Mouse (Mus musculus) stomach, adult 2 months (tissue): Measurements from ENCODE around the gene Sirt6. TPM values are rescaled to one million over a fixed set of nuclear protein-coding genes. Genes with fewer than 3 reads are reported as not detected.

Experiments used
- polyA plus RNA-seq: library from polyadenylated mRNA; depleted of rRNA; stranded (reverse); fragments of >200 nt; gene quantifications from 2 replicates; pipeline ENCODE4 v1.2.3, GENCODE M21; 2012; rRNA removed

Sirt6 gene
- polyA plus RNA-seq = 18.8 and 22.3 TPM in 2 replicates

GRCm38 (mm10) chr10:81626994-81627835, at the start of gene Sirt6:
TSS of gene Sirt6 (minus strand) at chr10:81627797.

GRCm38 (mm10) chr10:81648803-81649775, 21.5 kb upstream of the Sirt6 start, which contains the start of gene Gm10778:
TSS of gene Gm10778 (plus strand) at chr10:81649059.

GRCm38 (mm10) chr10:81628390-81628789, 793 bp upstream of the Sirt6 start, which contains the start of gene Ankrd24:
TSS of gene Ankrd24 (plus strand) at chr10:81628540.

GRCm38 (mm10) chr10:81605974-81606751, 21.4 kb downstream of the Sirt6 start, which contains the start of gene BC025920:
TSS of gene BC025920 (plus strand) at chr10:81606270.

GRCm38 (mm10) chr10:81600738-81601203, 26.8 kb downstream of the Sirt6 start, which contains the start of gene Tle6:
TSS of gene Tle6 (minus strand) at chr10:81601073.

GRCm38 (mm10) chr10:81574081-81575056, 53.2 kb downstream of the Sirt6 start, which contains the start of gene Tle2:
TSS of gene Tle2 (plus strand) at chr10:81574561.

Other genes with a start within 250 kb of the Sirt6 start
- gene Fzr1, start 249.3 kb downstream of the Sirt6 start, polyA plus RNA-seq = 64.1 and 71.5 TPM in 2 replicates
- 57.2 and 82.1 TPM in 2 replicates for gene Dohh, start 243.4 kb downstream of the Sirt6 start, polyA plus RNA-seq
- gene Gm48551, start 243.3 kb downstream of the Sirt6 start, polyA plus RNA-seq = 0.54 and 0.88 TPM in 2 replicates
- gene Gm48552, start 238.8 kb downstream of the Sirt6 start, polyA plus RNA-seq = 1.4 and 1.7 TPM in 2 replicates
- 455 and 473 TPM in 2 replicates for gene Smim24, start 234.7 kb downstream of the Sirt6 start, polyA plus RNA-seq
- 27.0 and 33.0 TPM in 2 replicates for gene Nfic, start 172.2 kb downstream of the Sirt6 start, polyA plus RNA-seq
- gene Celf5, start 145.1 kb downstream of the Sirt6 start, polyA plus RNA-seq = 1.3 and 2.8 TPM in 2 replicates
- 147 and 177 TPM in 2 replicates for gene Ncln, start 131.4 kb downstream of the Sirt6 start, polyA plus RNA-seq
- gene S1pr4, start 127.7 kb downstream of the Sirt6 start, polyA plus RNA-seq = 1.6 and 3.7 TPM in 2 replicates
- 5.4 and 9.1 TPM in 2 replicates for gene Gna15, start 103.6 kb downstream of the Sirt6 start, polyA plus RNA-seq
- 64.5 and 66.0 TPM in 2 replicates for gene Gna11, start 82.6 kb downstream of the Sirt6 start, polyA plus RNA-seq
- gene Aes, start 68.3 kb downstream of the Sirt6 start, polyA plus RNA-seq = 1,576 and 2,275 TPM in 2 replicates
- 56.0 and 71.7 TPM in 2 replicates for gene Tle2, start 53.2 kb downstream of the Sirt6 start, polyA plus RNA-seq
- gene Tle6, start 26.7 kb downstream of the Sirt6 start, polyA plus RNA-seq = 10.5 and 11.4 TPM in 2 replicates
- 0.14 and 0.39 TPM in 2 replicates for gene BC025920, start 21.5 kb downstream of the Sirt6 start, polyA plus RNA-seq
- 17.2 and 28.0 TPM in 2 replicates for gene Ankrd24, start 743 bp upstream of the Sirt6 start, polyA plus RNA-seq
- 0.09 TPM in 1 of 2 replicates, not detected in the other for gene Gm10778, start 21.3 kb upstream of the Sirt6 start, polyA plus RNA-seq
- gene Zfp433, start 77.0 kb upstream of the Sirt6 start, polyA plus RNA-seq = not detected in 2 replicates
- gene Gm3055, start 143.4 kb upstream of the Sirt6 start, polyA plus RNA-seq = not detected in 2 replicates
- not detected in 2 replicates for gene Gm4767, start 184.4 kb upstream of the Sirt6 start, polyA plus RNA-seq
- gene Gm32687, start 236.1 kb upstream of the Sirt6 start, polyA plus RNA-seq = 0.04 TPM in 1 of 2 replicates, not detected in the other